Mouse (Mus musculus): ENCODE measurements around the gene Gramd4.

DNA sequence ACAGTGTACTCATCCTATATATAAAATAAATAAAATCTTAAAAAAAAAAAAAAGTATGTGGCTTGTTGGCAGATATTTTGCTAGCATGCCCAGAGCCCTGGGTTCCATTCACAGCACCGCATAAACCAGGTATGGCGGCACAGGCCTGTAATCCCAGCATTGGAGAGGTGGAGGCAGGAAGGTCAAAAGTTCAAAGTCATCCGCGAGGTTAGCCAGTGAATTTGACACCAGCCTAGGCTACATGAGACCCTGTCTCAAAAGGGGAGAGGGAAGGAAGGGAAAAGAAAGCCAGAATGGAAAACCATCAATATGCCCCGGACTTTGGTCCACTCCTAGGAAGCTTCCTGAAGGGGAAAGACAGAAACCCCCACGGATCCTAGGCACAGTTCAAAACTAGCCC is 40.2 kb upstream of the Gramd4 start:
- TF ChIP-seq POLR2A (IDR thresholded peaks at IDR 0.05; ENCODE audit: insufficient read length, low read depth) (no peak), TCF12 (IDR thresholded peaks at IDR 0.05; ENCODE audit: insufficient read depth, poor library complexity, severe bottlenecking) (no peak)

Data from myocyte (in vitro differentiated cells).